Mouse (Mus musculus) testis, postnatal 10 days (tissue): Measurements from ENCODE around the gene Tmem238l.

Experiments used
- DNase-seq: peaks from one replicate; pipeline ENCODE4 v3.0.0; 2021; ENCODE audit warnings: low spot score

Gene Tmem238l

DNA sequence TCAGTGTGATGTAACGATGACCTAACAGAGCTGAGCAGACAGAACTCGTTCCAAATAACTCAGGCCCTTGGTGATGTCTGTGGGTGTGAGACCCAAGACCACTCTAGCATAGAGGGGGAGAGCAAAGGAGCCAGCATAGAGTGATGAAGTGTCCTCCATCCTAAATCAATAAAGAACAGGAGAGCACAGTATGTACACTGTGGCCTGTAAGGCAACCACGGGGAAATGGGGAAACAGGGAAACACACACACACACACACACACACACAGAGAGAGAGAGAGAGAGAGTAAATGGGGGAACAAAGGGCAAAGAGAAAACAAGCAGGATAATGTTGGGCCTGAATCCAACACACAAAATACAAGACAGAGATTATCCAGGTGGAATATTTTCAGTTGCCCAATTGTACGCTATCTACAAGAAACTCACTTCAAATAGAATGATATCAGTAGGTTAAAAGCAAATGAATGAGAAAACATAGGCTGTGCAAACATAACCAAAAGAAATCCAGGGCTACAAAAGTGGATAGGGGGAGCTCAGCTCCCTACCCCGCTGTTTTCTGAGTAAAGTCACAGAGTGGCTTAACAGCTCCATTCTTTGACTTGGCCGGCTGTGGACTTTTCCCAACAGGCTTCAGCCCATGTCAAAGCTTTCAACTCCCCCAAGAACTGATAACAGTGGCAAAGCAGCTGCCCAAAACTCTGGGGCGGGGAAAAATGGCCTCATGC is 19.3 kb downstream of the Tmem238l start:
- no peak for DNase-seq

DNA sequence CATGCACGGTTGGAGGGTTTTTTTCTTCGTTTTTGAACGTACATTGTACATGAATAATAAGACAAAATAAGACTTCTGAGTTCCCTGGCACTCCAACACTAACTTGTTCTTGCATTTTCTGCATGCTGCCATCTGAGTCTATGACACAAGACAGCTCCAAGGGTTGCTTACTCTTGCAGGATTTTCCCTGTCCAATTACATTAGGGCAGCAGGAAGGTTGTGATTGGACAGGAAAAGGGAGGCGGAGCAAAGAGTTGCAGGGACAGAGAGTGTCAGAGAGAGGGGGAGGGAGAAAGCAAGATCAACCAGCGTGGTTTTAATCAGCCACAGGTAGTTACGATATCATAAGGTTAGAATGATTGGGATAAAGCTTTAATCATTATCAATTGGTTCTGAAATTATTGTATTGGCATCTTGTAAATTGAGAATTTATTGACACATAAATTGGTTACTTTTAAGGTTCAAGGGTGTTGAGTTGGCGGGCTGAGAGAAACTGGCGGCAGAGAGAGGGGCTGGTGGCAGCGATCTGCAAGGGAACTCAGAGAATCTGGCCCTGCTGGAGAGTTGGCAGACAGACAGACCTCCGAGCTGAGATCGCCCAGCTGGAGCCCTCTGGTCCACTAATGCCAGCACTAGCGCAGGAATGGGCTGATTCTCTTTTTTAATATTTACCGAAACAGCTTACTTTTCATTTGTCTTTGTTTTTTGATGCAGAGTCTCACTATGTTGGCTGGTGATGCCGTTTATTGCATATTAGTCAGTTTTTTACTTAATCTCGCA is 25.1 kb downstream of the Tmem238l start:
- no peak for DNase-seq

DNA sequence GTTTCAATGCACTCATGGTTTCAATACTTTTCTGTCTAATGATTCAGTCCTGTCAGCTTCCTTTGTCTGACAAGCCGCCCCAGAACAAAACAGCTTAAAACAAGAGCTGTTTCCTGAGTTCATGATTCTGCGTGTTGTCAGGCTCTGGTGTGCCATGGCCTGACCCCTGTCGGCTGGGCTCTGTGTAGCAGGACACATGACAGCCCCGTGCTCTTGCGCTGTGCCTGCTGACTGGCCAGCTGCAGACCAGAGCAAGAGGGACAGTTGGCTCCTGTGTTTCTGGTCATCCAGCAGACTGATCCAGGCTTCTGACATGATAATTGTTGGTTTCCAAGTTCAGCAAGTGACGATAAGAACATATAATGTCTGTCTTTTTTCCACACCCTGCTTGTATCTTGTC is 26.4 kb downstream of the Tmem238l start:
- peak; percentile 67 for DNase-seq

DNA sequence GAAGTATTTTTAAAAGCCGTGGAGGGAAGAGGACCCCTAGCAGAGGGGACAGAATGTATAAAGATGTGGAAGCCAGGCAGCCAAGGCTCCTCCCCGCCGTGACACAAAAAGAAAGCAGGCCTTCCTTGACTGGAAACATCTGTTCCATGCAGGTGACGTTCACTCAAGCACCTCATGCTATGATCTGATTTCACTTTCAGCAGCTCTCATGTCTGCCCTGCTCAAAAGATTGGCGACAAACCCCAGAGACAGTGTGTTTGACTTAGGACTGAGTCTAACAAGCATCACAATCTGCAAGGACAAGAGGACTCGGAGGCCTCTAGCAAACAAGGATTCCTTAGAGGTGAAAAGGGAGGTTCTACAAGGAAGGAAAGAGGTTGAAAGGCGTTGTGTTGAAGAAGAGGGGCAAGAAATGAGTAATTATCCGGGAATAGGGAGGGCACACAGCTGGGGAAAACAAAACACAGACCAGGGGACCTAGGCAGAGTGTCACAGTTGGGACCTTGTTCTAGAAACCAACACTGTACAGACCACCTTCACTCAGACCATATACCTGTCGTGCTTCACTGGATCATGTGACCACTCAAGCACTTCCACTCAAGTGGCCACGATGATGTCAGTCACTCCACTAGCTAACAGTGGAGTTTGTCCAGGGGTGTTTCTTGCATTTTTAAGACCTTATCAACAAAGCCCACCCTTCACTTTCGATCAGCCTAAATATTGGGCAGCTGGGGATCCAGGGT is 27.2 kb downstream of the Tmem238l start:
- no peak for DNase-seq

DNA sequence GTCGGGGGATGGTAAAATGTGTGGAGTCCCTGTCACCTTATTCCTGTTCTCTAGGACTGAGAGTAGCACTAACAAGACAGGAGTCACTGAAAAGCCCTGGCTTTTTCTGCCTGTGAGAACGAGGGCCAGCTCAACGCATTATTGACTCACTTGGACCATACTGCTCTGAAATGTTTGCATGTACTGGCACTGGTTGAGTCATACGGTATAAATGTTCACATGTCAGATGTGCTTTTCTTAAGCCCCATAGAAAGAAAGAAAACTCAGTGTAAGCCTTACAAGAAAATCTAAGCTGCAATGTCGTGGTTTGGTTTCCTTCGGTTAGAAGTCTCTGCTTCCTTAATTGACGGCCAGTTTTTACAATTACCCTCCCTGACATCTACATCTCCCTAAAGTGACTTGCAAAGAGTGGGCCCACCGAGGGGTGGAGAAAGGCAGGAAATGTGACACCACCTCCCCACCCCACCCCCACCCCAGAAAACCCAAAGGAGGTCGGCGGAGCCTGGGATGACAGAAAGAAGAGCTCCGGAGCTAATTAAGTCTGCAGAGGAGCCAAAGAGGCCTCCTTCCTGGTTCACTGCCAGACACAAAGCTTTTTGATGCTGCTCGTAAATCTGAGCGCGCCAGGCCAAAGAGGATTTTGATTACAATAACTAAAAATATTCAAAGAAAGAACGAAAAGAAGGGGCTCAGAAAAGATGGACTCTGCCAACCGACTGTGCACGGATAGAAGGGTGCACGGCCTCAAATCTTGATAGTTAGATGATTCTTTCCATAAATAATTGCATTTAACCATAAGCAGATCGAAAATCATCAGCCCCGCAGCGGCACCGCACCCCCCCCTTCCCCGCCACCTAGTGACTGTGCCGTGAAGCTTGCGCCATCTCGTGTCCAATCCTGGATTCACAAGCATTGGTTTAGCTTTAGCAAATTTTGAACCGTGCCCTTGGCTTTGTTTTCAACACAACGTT is 28.0 kb downstream of the Tmem238l start:
- DNase-seq, result peak; percentile 85

DNA sequence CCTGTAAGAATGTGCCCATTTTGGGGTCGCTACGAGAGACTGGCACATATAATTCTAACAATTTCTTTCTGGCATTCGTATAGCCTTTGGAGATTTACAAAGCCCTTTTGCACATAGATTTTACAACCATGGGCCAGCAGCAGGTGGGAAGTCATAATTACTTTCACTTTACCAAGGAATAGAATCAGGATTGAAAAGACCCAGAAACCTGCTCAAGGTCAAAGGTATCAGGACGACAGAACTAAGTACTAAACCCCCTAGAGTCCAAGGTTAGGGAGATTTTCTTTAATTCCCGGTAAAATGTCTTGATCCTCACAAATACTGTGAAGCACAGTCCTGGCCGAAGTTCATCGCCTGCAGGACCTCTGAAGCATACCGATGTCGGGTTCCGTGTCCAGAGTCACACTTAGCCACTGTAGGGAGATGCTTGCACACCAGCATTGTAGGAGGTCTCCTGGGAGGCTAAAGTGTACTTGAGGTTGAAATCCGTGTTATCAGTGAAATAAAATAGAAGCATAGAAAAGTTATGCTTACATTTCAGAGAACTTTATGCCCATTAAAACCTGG is 28.8 kb downstream of the Tmem238l start:
- DNase-seq, result no peak

DNA sequence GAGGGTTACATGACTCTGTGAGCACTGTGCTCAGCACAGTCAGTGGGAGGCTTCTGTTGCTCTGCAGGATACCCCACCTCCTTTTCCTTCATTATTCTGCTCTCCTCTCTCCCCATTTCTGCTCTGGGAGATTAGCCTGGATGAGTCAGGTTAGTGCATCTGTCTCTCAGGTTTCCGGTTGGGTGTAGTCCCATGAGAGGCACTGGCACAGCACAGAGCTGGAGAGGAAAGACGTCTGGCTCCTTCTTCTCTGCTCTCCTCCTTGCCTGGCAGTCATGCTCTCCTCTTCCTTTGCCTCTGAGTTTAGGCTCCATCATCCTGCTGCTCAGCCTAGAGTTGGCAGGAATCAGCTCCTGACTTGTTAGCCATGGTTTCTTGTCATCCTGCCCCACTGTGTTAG is 35.7 kb downstream of the Tmem238l start:
- DNase-seq, result no peak

DNA sequence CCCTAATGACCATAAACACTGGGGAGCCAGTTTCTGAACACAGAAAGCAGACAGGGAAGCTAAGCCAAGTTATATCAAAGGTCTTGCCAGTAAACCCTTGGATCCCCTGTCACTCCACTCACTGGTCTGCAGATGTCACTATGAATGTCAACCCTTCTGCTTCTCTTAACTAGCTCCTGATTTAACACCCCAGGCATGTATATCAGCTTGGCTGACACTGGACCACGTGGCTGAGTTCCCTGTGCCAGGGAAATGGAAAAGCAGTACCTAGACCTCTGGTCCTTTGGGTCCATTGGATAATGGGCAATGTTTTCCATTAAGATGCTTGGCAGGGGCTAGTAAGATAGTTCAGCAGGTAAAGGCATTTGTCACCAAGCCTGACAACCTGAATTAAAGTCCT is 37.2 kb downstream of the Tmem238l start:
- DNase-seq, result no peak

DNA sequence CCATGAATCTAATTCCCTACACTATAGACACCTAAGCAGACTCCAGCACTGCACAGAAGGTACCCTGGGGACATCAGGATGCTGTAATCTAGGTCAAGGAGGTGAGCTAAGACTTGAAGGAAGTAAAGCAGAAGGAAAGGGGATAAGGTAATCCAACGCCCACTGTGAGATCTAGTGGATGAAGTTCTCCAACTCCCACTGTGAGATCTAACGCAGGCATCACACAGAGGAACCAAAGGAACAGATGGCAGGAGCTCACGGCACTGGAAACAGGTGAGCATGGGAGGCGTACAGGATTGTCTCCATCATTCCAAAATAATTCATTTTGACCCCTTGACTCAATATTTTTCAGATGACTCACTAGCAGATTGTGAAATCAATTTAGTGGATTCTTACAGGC is 40.0 kb downstream of the Tmem238l start:
- no peak for DNase-seq

DNA sequence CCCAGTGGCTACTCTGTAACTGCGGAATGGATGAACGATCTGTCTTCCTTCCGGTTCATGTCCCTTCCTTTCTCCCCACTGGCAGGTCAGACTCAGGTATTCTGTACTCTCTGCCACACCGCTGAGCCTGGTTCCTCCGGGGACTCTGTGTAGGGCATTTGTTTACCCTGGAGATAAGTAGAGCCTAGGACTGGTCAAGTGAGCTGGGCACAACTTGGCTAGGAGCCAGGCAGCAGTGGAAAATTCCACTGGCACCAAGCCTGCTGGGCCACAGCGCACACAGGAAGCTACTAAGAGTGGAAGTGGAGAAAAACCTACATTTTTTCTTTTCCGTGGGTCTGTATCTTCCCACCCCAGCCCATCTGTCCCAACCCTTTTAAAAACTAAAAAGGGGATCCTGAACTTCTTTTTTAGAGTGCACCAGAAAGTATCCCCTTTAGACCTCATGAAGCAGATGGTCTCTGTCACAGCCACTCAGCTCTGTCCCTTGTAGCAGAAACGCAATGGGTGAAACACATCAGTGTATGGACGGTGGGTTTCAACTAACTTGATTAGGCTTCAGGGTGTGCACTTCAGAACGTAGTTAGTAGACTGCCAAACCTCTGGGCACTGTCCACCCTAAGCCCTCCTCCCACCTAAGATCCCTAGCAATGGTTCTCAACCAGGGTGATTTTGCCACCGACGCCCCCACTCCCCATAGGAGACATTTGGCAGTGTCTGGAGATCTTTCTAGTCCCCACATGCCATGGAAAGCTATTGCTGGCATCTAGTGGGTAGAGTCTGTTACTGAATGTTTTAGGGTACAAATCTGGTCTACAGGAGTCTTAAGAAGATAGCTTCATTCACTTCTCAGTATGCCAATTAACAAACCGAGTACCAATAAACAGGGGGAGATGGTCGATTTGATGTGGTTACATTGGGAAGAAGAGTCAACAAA is 42.3 kb downstream of the Tmem238l start:
- peak; percentile 63 for DNase-seq

DNA sequence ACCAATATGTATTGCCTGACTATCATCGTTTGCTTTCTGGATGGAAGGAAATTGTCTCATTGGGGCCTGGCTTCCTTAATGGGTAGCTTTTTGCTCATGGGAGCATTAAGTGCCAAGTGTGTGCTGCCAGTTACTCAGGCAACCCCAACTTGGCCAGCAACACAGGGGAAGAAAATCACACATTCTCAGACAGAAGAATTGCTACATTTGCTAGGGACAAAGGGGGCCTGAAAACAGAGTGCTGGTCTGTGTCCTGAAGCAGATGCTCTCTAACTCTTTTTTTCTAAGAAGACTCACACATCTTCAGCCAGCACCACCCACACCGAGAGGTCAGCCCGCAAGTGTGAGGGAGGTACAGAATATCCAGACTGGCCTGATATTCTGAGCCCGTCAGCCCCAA is 44.2 kb downstream of the Tmem238l start:
- DNase-seq, result no peak

DNA sequence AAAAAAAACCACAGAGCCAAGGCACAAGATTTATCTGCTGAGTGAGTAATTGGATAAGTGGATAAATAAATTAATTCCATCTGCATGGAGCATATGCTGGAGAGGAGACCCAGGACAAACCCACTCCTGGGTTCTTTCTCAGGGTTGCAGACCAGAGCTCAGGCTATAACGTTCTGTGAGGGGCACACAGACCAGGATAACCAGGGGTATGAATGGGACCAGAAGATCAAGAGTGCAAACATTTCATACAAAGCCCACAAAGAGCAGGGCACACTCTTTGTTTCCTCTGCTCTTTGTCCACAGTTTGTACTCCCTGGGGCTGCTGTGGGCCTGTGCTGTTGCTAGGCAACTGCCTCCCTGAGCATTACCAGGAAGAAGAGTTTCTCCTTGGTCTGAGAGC is 45.3 kb downstream of the Tmem238l start:
- DNase-seq, result no peak

DNA sequence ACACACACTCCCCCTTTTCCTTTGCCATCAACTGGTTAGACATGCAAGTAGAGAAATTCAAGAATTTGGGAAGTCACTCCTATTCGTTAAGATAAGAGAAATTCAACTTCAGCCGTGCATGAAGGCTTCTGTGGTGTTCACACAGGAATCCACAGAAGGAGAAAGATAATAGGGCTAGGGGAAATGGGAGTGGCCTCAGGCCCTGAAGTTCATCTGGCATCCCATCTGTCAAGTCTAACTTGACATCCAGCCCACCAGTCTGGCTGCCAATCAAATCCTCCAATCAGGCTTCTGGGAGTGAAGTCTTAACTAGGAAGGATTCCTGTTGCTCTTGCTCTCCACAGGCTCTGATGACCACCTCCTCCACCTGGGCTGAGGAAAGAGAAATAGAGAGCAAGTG is 46.5 kb downstream of the Tmem238l start:
- DNase-seq, result no peak

DNA sequence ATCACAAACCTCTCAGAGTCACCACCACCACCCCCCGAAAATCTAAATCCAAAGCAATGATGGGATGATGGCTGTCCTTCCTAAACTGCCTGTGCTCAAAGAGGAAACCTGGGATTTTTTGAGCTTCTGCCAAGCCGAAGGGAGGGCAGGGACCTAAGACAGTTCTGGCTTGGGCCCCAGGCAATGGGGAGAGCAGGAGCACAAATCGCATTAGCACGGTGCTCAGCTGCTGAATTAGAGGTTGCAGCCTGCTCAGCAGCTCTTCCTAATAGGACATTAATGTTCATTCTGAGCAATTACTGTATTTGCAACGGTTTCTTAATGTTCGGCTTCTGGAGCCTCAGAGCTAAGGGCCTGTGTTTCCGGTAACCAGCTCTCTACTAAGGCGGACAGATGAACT is 51.5 kb downstream of the Tmem238l start:
- no peak for DNase-seq

DNA sequence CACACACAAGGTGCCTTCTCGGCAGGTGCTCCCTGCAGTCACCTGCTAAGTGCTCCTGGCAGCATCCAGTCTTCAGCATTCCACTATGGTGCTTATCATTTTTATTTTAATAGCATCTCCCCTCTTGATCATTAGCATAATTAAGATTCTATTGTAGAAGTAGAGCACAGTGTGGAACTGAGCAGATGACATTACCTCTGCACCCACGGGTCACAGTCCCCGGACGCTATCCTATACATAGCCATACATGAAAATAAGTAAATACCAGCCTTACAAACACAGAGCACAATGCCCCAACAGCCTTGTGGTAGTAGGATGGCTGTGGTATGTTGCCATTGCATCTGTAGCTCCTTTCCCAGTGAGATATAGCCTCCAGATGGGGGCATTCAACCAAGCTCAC is 52.1 kb downstream of the Tmem238l start:
- no peak for DNase-seq

DNA sequence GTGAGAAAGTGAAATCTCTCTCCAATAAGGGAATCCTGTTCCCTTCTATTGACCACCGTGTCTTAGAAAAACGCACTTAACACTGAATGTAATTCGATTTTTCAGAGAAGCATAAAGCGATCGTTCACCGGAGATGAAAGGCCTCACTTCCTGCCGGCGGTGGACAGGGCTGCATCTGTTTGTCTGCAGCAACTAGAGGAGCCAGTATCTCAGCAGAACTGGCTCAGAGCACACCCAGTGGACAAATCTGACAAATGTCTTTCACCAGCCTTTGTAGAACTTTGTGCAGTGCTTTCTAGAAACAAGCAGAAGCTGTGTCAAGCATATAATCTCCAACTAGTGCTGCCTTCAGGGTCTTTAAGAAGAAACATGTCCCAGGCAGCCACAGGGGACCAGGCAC is 54.0 kb downstream of the Tmem238l start:
- DNase-seq, result no peak

DNA sequence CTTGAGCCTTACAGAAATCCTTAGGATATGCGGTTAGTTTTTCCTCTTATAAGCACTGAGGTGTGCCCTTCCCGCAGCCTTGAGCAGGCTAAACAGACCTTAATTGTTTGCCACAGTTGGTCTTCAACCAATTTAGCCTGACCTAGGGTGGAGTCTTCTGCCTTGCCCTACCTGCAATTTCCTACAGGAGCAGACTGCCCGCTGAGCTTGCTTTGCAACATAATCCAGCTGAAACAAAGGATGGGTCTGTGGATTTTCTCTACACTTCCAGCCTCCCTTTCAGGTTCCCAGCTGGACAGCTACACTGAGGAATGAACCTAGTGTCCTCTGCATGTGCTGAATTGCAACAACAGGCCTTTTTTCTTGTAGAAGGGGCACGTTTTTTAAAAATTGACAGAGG is 55.2 kb downstream of the Tmem238l start:
- DNase-seq, result no peak
